Mouse (Mus musculus) urinary bladder, postnatal 10 days (tissue): ENCODE results near the gene A930033H14Rik.

Source experiments
- DNase-seq: peaks from one replicate; pipeline ENCODE4 v3.0.0; 2022; ENCODE audit warnings: low spot score

The A930033H14Rik gene

GRCm38 (mm10) chr10:69225951-69226350, 13.1 kb upstream of the A930033H14Rik start:
- DNase-seq: no peak

GRCm38 (mm10) chr10:69225471-69225870, 12.6 kb upstream of the A930033H14Rik start:
- DNase-seq: no peak

GRCm38 (mm10) chr10:69224276-69224675, 11.4 kb upstream of the A930033H14Rik start:
- no peak for DNase-seq

GRCm38 (mm10) chr10:69223232-69223631, 10.3 kb upstream of the A930033H14Rik start:
- no peak for DNase-seq

- DNase-seq: no peak
These were observed 9.1 kb upstream of the A930033H14Rik start for GRCm38 (mm10) chr10:69221955-69222354.

GRCm38 (mm10) chr10:69221148-69221547, 8.2 kb upstream of the A930033H14Rik start:
- no peak for DNase-seq

GRCm38 (mm10) chr10:69220296-69220695, 7.4 kb upstream of the A930033H14Rik start:
- DNase-seq: no peak

- DNase-seq: no peak
These were observed 6.4 kb upstream of the A930033H14Rik start for GRCm38 (mm10) chr10:69219289-69219626.

GRCm38 (mm10) chr10:69218458-69219288, 5.8 kb upstream of the A930033H14Rik start:
- DNase-seq: no peak

GRCm38 (mm10) chr10:69217127-69217690, 4.3 kb upstream of the A930033H14Rik start:
- no peak for DNase-seq

- DNase-seq: no peak
These were observed 1.1 kb upstream of the A930033H14Rik start for GRCm38 (mm10) chr10:69213986-69214385.

- no peak for DNase-seq
These were observed 566 bp upstream of the A930033H14Rik start for GRCm38 (mm10) chr10:69213451-69213877.

GRCm38 (mm10) chr10:69211976-69212375, 922 bp downstream of the A930033H14Rik start:
- DNase-seq: no peak

GRCm38 (mm10) chr10:69211560-69211959, 1.3 kb downstream of the A930033H14Rik start:
- no peak for DNase-seq

GRCm38 (mm10) chr10:69210659-69211058, 2.2 kb downstream of the A930033H14Rik start:
- no peak for DNase-seq

GRCm38 (mm10) chr10:69210006-69210405, 2.9 kb downstream of the A930033H14Rik start:
- no peak for DNase-seq

GRCm38 (mm10) chr10:69208705-69209104, 4.2 kb downstream of the A930033H14Rik start:
- no peak for DNase-seq

GRCm38 (mm10) chr10:69207981-69208630, 4.8 kb downstream of the A930033H14Rik start:
- no peak for DNase-seq

- no peak for DNase-seq
These were observed 5.4 kb downstream of the A930033H14Rik start for GRCm38 (mm10) chr10:69207481-69207880.

- DNase-seq: no peak
These were observed 6.8 kb downstream of the A930033H14Rik start for GRCm38 (mm10) chr10:69206081-69206480.

GRCm38 (mm10) chr10:69204677-69205400, 8.1 kb downstream of the A930033H14Rik start:
- DNase-seq: no peak

- no peak for DNase-seq
These were observed 19.2 kb downstream of the A930033H14Rik start for GRCm38 (mm10) chr10:69193721-69194120.
